Mouse (Mus musculus) neural tube, embryonic 10.5 days (tissue): ENCODE results near the gene Aatf.

Experiments used
- DNase-seq: peaks from one replicate; pipeline ENCODE4 v3.0.0-alpha.2; 2017; ENCODE audit warnings: low spot score; ENCODE audit errors: extremely low spot score

Gene Aatf

GRCm38 (mm10) chr11:84376510-84377365 lies 136.6 kb downstream of the Aatf start:
- DNase-seq: no peak

- DNase-seq: no peak
These were observed 137.3 kb downstream of the Aatf start for GRCm38 (mm10) chr11:84375951-84376496.

DNA sequence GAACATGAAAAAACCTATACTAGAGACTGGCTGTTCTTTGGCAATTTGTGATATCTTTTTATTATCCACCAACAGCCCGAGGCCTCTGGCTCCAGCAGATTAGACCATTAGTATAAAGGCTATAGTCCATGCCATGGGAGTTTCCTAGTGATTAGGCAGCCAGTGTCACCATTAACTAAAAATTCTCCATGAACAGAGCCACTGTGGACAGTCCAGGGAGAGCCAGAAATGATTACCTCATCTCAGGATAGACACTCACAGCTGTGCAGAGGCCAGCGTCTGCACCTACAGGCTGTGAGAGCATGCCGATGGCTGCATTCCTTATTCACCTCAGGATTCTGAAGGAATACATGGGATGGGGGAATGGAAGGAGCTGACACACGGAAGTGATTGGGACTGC lies 140.2 kb downstream of the Aatf start:
- no peak for DNase-seq
